Mouse (Mus musculus): Measurements from ENCODE around the gene B3gntl1. TPM values are rescaled to one million over a fixed set of nuclear protein-coding genes. Genes with fewer than 3 reads are reported as not detected.

B3gntl1 gene
- total and polyA plus RNA-seq, 3 experiments: 3.8 to 5.9 (median 4.8) TPM

DNA sequence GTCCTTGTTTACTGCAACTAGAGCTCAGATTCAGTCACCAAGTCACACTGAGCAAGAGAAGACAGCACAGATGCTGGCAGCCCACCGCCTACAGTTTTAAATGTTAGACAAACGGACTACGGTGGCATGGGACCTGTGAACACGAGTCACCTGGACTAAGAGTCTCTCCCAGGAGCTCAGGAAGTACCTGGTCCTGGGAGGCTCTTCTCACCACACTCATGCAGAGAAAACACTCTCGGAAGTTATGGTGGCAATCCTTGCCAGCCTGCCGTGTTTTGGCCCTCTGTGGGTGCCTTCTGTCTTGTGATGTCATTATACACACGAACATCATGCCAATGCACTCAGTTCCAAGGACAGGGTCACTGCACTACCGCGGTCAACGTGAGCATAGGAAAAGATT is 36.3 kb downstream of the B3gntl1 start:
- no peak for DNase-seq
- H3K27me3 ChIP-seq (ENCODE audit: control insufficient read depth, insufficient read depth, low read length): no peaks in the 10 kb centered on the region
- no peak for TF ChIP-seq EP300 (IDR thresholded peaks at IDR 0.05; ENCODE audit: insufficient read depth, low read depth, low read length)
- no peak for TF ChIP-seq CTCF (IDR thresholded peaks at IDR 0.05)
- no peak for TF ChIP-seq POLR2A (IDR thresholded peaks at IDR 0.05; ENCODE audit: insufficient read depth, low read depth, low read length)
- H3K27ac ChIP-seq: no peak overlapping the region
- no peak overlapping the region for H3K9ac ChIP-seq (ENCODE audit: low read depth, low read length)
- no peaks in the 10 kb centered on the region for H3K4me1 ChIP-seq (ENCODE audit: control insufficient read depth, insufficient read depth, low read length)
- WGBS: 91% methylated on average over 10 of the region's 10 CpGs
- H3K36me3 ChIP-seq (ENCODE audit: control insufficient read depth, insufficient read depth, low read length): no peaks in the 10 kb centered on the region
- H3K4me3 ChIP-seq: no peak overlapping the region
- no peaks in the 10 kb centered on the region for H3K79me2 ChIP-seq (replicated peaks; ENCODE audit: control insufficient read depth, insufficient read depth, low read length)
- intact Hi-C loops (cut with DNase I): no loop called here

GRCm38 (mm10) chr11:121631410-121631809 is 41.5 kb downstream of the B3gntl1 start:
- Histone ChIP-seq H3K4me3 (no peak overlapping the region), H3K36me3 (ENCODE audit: control insufficient read depth, insufficient read depth, low read length) (no peaks in the 10 kb centered on the region), H3K27me3 (ENCODE audit: control insufficient read depth, insufficient read depth, low read length) (no peaks in the 10 kb centered on the region), H3K4me1 (ENCODE audit: control insufficient read depth, insufficient read depth, low read length) (no peaks in the 10 kb centered on the region), H3K9ac (ENCODE audit: low read depth, low read length) (no peak overlapping the region), H3K79me2 (replicated peaks; ENCODE audit: control insufficient read depth, insufficient read depth, low read length) (no peaks in the 10 kb centered on the region), H3K27ac (no peak overlapping the region)
- TF ChIP-seq POLR2A (IDR thresholded peaks at IDR 0.05; ENCODE audit: insufficient read depth, low read depth, low read length) (no peak), CTCF (IDR thresholded peaks at IDR 0.05) (no peak), EP300 (IDR thresholded peaks at IDR 0.05; ENCODE audit: insufficient read depth, low read depth, low read length) (no peak)
- DNase-seq: no peak
- 94% methylated on average over 7 of the region's 7 CpGs for WGBS
- intact Hi-C loops (cut with DNase I): no loop called here

- intact Hi-C loops (cut with DNase I): loop anchor here (1.0 kb wide), 1 partner anchor 178 kb away; no protein-coding TSS in a partner anchor
- WGBS: 79% methylated on average over 4 of the region's 4 CpGs
- no peak overlapping the region for H3K9ac ChIP-seq (ENCODE audit: low read depth, low read length)
- H3K79me2 ChIP-seq (replicated peaks; ENCODE audit: control insufficient read depth, insufficient read depth, low read length): no peaks in the 10 kb centered on the region
- TF ChIP-seq POLR2A (IDR thresholded peaks at IDR 0.05; ENCODE audit: insufficient read depth, low read depth, low read length): no peak
- peak; percentile 70 for TF ChIP-seq CTCF (IDR thresholded peaks at IDR 0.05)
- H3K27ac ChIP-seq: no peak overlapping the region
- H3K4me3 ChIP-seq: no peak overlapping the region
- H3K27me3 ChIP-seq (ENCODE audit: control insufficient read depth, insufficient read depth, low read length): no peaks in the 10 kb centered on the region
- no peak for DNase-seq
- no peaks in the 10 kb centered on the region for H3K36me3 ChIP-seq (ENCODE audit: control insufficient read depth, insufficient read depth, low read length)
- H3K4me1 ChIP-seq (ENCODE audit: control insufficient read depth, insufficient read depth, low read length): no peaks in the 10 kb centered on the region
Measured at GRCm38 (mm10) chr11:121630406-121630805, 42.5 kb downstream of the B3gntl1 start.

- Histone ChIP-seq H3K27ac (no peak overlapping the region), H3K9ac (ENCODE audit: low read depth, low read length) (no peak overlapping the region), H3K36me3 (ENCODE audit: control insufficient read depth, insufficient read depth, low read length) (no peaks in the 10 kb centered on the region), H3K27me3 (ENCODE audit: control insufficient read depth, insufficient read depth, low read length) (no peaks in the 10 kb centered on the region), H3K4me3 (no peak overlapping the region), H3K4me1 (ENCODE audit: control insufficient read depth, insufficient read depth, low read length) (no peaks in the 10 kb centered on the region), H3K79me2 (replicated peaks; ENCODE audit: control insufficient read depth, insufficient read depth, low read length) (no peaks in the 10 kb centered on the region)
- intact Hi-C loops (cut with DNase I): loop anchor here (10.0 kb wide), 1 partner anchor 155 kb away; no protein-coding TSS in a partner anchor
- DNase-seq: no peak
- no peak for TF ChIP-seq CTCF (IDR thresholded peaks at IDR 0.05)
- TF ChIP-seq POLR2A (IDR thresholded peaks at IDR 0.05; ENCODE audit: insufficient read depth, low read depth, low read length): no peak
- no peak for TF ChIP-seq EP300 (IDR thresholded peaks at IDR 0.05; ENCODE audit: insufficient read depth, low read depth, low read length)
- 88% methylated on average over 6 of the region's 6 CpGs for WGBS
Measured at GRCm38 (mm10) chr11:121629529-121629928, 43.4 kb downstream of the B3gntl1 start.

DNA sequence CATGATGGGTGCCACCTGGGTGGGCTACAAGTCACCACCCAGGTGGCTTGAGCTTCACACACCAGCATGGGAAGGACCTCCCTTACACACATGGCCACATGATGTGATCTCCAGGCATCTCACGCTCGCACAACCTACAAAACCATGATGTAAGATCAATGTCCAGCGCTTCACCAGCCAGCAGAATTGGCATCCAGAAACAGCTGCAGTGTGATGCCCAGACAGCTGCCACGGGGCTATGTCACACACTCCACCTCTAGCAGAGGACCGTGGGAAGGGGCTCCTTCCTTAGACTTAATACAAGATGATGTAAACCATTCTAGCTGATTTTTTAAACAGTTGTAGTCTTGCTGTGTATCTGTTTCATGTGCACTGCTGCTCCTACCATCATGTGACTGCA is 45.4 kb downstream of the B3gntl1 start:
- Histone ChIP-seq H3K27ac (no peak overlapping the region), H3K9ac (ENCODE audit: low read depth, low read length) (no peak overlapping the region), H3K27me3 (ENCODE audit: control insufficient read depth, insufficient read depth, low read length) (no peaks in the 10 kb centered on the region), H3K79me2 (replicated peaks; ENCODE audit: control insufficient read depth, insufficient read depth, low read length) (no peaks in the 10 kb centered on the region), H3K36me3 (ENCODE audit: control insufficient read depth, insufficient read depth, low read length) (no peaks in the 10 kb centered on the region), H3K4me1 (ENCODE audit: control insufficient read depth, insufficient read depth, low read length) (no peaks in the 10 kb centered on the region), H3K4me3 (no peak overlapping the region)
- TF ChIP-seq CTCF (IDR thresholded peaks at IDR 0.05) (no peak), POLR2A (IDR thresholded peaks at IDR 0.05; ENCODE audit: insufficient read depth, low read depth, low read length) (no peak), EP300 (IDR thresholded peaks at IDR 0.05; ENCODE audit: insufficient read depth, low read depth, low read length) (no peak)
- no peak for DNase-seq
- intact Hi-C loops (cut with DNase I): loop anchor here (10.0 kb wide), 1 partner anchor 153 kb away; no protein-coding TSS in a partner anchor
- WGBS: 88% methylated on average over 5 of the region's 5 CpGs

- TF ChIP-seq CTCF (IDR thresholded peaks at IDR 0.05) (no peak), EP300 (IDR thresholded peaks at IDR 0.05; ENCODE audit: insufficient read depth, low read depth, low read length) (no peak), POLR2A (IDR thresholded peaks at IDR 0.05; ENCODE audit: insufficient read depth, low read depth, low read length) (no peak)
- no peak overlapping the region for H3K9ac ChIP-seq (ENCODE audit: low read depth, low read length)
- H3K79me2 ChIP-seq (replicated peaks; ENCODE audit: control insufficient read depth, insufficient read depth, low read length): no peaks in the 10 kb centered on the region
- DNase-seq: no peak
- H3K27me3 ChIP-seq (ENCODE audit: control insufficient read depth, insufficient read depth, low read length): no peaks in the 10 kb centered on the region
- H3K4me3 ChIP-seq: no peak overlapping the region
- no peaks in the 10 kb centered on the region for H3K36me3 ChIP-seq (ENCODE audit: control insufficient read depth, insufficient read depth, low read length)
- H3K4me1 ChIP-seq (ENCODE audit: control insufficient read depth, insufficient read depth, low read length): no peaks in the 10 kb centered on the region
- intact Hi-C loops (cut with DNase I): loop anchor here (10.0 kb wide), 1 partner anchor 150 kb away; no protein-coding TSS in a partner anchor
- no peak overlapping the region for H3K27ac ChIP-seq
- WGBS: 93% methylated on average over 4 of the region's 4 CpGs
Measured at GRCm38 (mm10) chr11:121625007-121625406, 47.9 kb downstream of the B3gntl1 start.

Data from heart, adult 2 months (tissue).